Mouse (Mus musculus): ENCODE results near the gene Gm9611.
"Not testable (repeated sequence)": the region's sequence is repeated elsewhere in the genome, so short reads cannot be mapped to it uniquely, and the experiment has no call there.

Gm9611 gene

GRCm38 (mm10) chr14:42297258-42297657, at the start of gene Gm9611:
Gene Gm9611 (minus strand): TSS chr14:42297358.
- not testable (repeated sequence) for DNase-seq

GRCm38 (mm10) chr14:42309910-42310309, 12.8 kb upstream of the Gm9611 start, which contains the start of gene Gm7995:
Gene Gm7995 (plus strand): TSS chr14:42310210.
- not testable (repeated sequence) for DNase-seq

- DNase-seq, result not testable (repeated sequence)
Observed at GRCm38 (mm10) chr14:42259948-42260347, 37.2 kb downstream of the Gm9611 start, which contains the start of gene Gm17026. Gene Gm17026 (minus strand): TSS chr14:42260048.
